Mouse (Mus musculus): ENCODE results near the gene Plk5. TPM values are rescaled to one million over a fixed set of nuclear protein-coding genes. Genes with fewer than 3 reads are reported as not detected.

The Plk5 gene
- polyA plus RNA-seq, 1 experiment from 2014 or later, result 0.18 TPM

GRCm38 (mm10) chr10:80363734-80364133 is 7.5 kb downstream of the Plk5 start:
- H3K4me1 ChIP-seq (ENCODE audit: control insufficient read depth, low read depth, low read length), result no peaks in the 10 kb centered on the region
- H3K27me3 ChIP-seq (ENCODE audit: control insufficient read depth, insufficient read depth, low read depth, low read length), result peaks cover 41% of the 10 kb centered on the region
- no peaks in the 10 kb centered on the region for H3K36me3 ChIP-seq (ENCODE audit: control insufficient read depth, insufficient read depth)
- H3K4me2 ChIP-seq (ENCODE audit: low read depth, low read length), result no peak overlapping the region
- no peak overlapping the region for H3K4me3 ChIP-seq (ENCODE audit: low read depth, low read length)
- no peak for ATAC-seq (ENCODE audit: low read depth)
- WGBS (ENCODE audit: insufficient replicate concordance), result 38% methylated on average over 6 of the region's 6 CpGs
- no peak overlapping the region for H3K27ac ChIP-seq (ENCODE audit: low read length)
- H3K9me3 ChIP-seq (replicated peaks; ENCODE audit: control insufficient read depth, low read length), result no peaks in the 10 kb centered on the region
- no peak overlapping the region for H3K9ac ChIP-seq (ENCODE audit: low read depth, low read length)

- H3K36me3 ChIP-seq (ENCODE audit: control insufficient read depth, insufficient read depth), result no peaks in the 10 kb centered on the region
- H3K4me1 ChIP-seq (ENCODE audit: control insufficient read depth, low read depth, low read length), result no peaks in the 10 kb centered on the region
- no peak for ATAC-seq (ENCODE audit: low read depth)
- no peak overlapping the region for H3K27ac ChIP-seq (ENCODE audit: low read length)
- no peaks in the 10 kb centered on the region for H3K9me3 ChIP-seq (replicated peaks; ENCODE audit: control insufficient read depth, low read length)
- no peak overlapping the region for H3K4me3 ChIP-seq (ENCODE audit: low read depth, low read length)
- H3K9ac ChIP-seq (ENCODE audit: low read depth, low read length), result no peak overlapping the region
- 52% methylated on average over 6 of the region's 6 CpGs for WGBS (ENCODE audit: insufficient replicate concordance)
- peaks cover 30% of the 10 kb centered on the region for H3K27me3 ChIP-seq (ENCODE audit: control insufficient read depth, insufficient read depth, low read depth, low read length)
- H3K4me2 ChIP-seq (ENCODE audit: low read depth, low read length), result no peak overlapping the region
Observed at GRCm38 (mm10) chr10:80365736-80366135, 9.5 kb downstream of the Plk5 start.

- peaks cover 28% of the 10 kb centered on the region for H3K27me3 ChIP-seq (ENCODE audit: control insufficient read depth, insufficient read depth, low read depth, low read length)
- H3K4me3 ChIP-seq (ENCODE audit: low read depth, low read length), result no peak overlapping the region
- no peak for ATAC-seq (ENCODE audit: low read depth)
- 50% methylated on average over 5 of the region's 5 CpGs for WGBS (ENCODE audit: insufficient replicate concordance)
- no peak overlapping the region for H3K9ac ChIP-seq (ENCODE audit: low read depth, low read length)
- no peaks in the 10 kb centered on the region for H3K36me3 ChIP-seq (ENCODE audit: control insufficient read depth, insufficient read depth)
- H3K4me2 ChIP-seq (ENCODE audit: low read depth, low read length), result no peak overlapping the region
- no peaks in the 10 kb centered on the region for H3K9me3 ChIP-seq (replicated peaks; ENCODE audit: control insufficient read depth, low read length)
- no peaks in the 10 kb centered on the region for H3K4me1 ChIP-seq (ENCODE audit: control insufficient read depth, low read depth, low read length)
- no peak overlapping the region for H3K27ac ChIP-seq (ENCODE audit: low read length)
Observed at GRCm38 (mm10) chr10:80367954-80368353, 11.7 kb downstream of the Plk5 start.

GRCm38 (mm10) chr10:80368392-80368791 is 12.1 kb downstream of the Plk5 start:
- H3K27ac ChIP-seq (ENCODE audit: low read length), result no peak overlapping the region
- no peak overlapping the region for H3K4me3 ChIP-seq (ENCODE audit: low read depth, low read length)
- H3K4me2 ChIP-seq (ENCODE audit: low read depth, low read length), result no peak overlapping the region
- H3K4me1 ChIP-seq (ENCODE audit: control insufficient read depth, low read depth, low read length), result no peaks in the 10 kb centered on the region
- H3K27me3 ChIP-seq (ENCODE audit: control insufficient read depth, insufficient read depth, low read depth, low read length), result peaks cover 28% of the 10 kb centered on the region
- ATAC-seq (ENCODE audit: low read depth), result no peak
- no peaks in the 10 kb centered on the region for H3K9me3 ChIP-seq (replicated peaks; ENCODE audit: control insufficient read depth, low read length)
- no peak overlapping the region for H3K9ac ChIP-seq (ENCODE audit: low read depth, low read length)
- 72% methylated on average over 6 of the region's 6 CpGs for WGBS (ENCODE audit: insufficient replicate concordance)
- no peaks in the 10 kb centered on the region for H3K36me3 ChIP-seq (ENCODE audit: control insufficient read depth, insufficient read depth)

- Histone ChIP-seq H3K9me3 (replicated peaks; ENCODE audit: control insufficient read depth, low read length) (no peaks in the 10 kb centered on the region), H3K36me3 (ENCODE audit: control insufficient read depth, insufficient read depth) (no peaks in the 10 kb centered on the region), H3K4me3 (ENCODE audit: low read depth, low read length) (no peak overlapping the region), H3K4me1 (ENCODE audit: control insufficient read depth, low read depth, low read length) (no peaks in the 10 kb centered on the region), H3K4me2 (ENCODE audit: low read depth, low read length) (no peak overlapping the region), H3K27ac (ENCODE audit: low read length) (no peak overlapping the region), H3K9ac (ENCODE audit: low read depth, low read length) (no peak overlapping the region), H3K27me3 (ENCODE audit: control insufficient read depth, insufficient read depth, low read depth, low read length) (peaks cover 14% of the 10 kb centered on the region)
- 65% methylated on average over 21 of the region's 21 CpGs for WGBS (ENCODE audit: insufficient replicate concordance)
- ATAC-seq (ENCODE audit: low read depth), result no peak
Observed at GRCm38 (mm10) chr10:80369995-80370747, 13.9 kb downstream of the Plk5 start.

- Histone ChIP-seq H3K27ac (ENCODE audit: low read length) (no peak overlapping the region), H3K27me3 (ENCODE audit: control insufficient read depth, insufficient read depth, low read depth, low read length) (peaks cover 13% of the 10 kb centered on the region), H3K36me3 (ENCODE audit: control insufficient read depth, insufficient read depth) (no peaks in the 10 kb centered on the region), H3K9me3 (replicated peaks; ENCODE audit: control insufficient read depth, low read length) (no peaks in the 10 kb centered on the region), H3K9ac (ENCODE audit: low read depth, low read length) (no peak overlapping the region), H3K4me3 (ENCODE audit: low read depth, low read length) (no peak overlapping the region), H3K4me1 (ENCODE audit: control insufficient read depth, low read depth, low read length) (no peaks in the 10 kb centered on the region), H3K4me2 (ENCODE audit: low read depth, low read length) (no peak overlapping the region)
- WGBS (ENCODE audit: insufficient replicate concordance), result 10% methylated on average over 12 of the region's 12 CpGs
- no peak for ATAC-seq (ENCODE audit: low read depth)
Observed at GRCm38 (mm10) chr10:80371411-80371966, 15.2 kb downstream of the Plk5 start.

GRCm38 (mm10) chr10:80371983-80372382 is 15.7 kb downstream of the Plk5 start:
- 47% methylated on average over 9 of the region's 9 CpGs for WGBS (ENCODE audit: insufficient replicate concordance)
- H3K27me3 ChIP-seq (ENCODE audit: control insufficient read depth, insufficient read depth, low read depth, low read length), result peaks cover 13% of the 10 kb centered on the region

GRCm38 (mm10) chr10:80372706-80373105 is 16.4 kb downstream of the Plk5 start:
- 74% methylated on average over 6 of the region's 6 CpGs for WGBS (ENCODE audit: insufficient replicate concordance)
- H3K9me3 ChIP-seq (replicated peaks; ENCODE audit: control insufficient read depth, low read length), result no peaks in the 10 kb centered on the region
- H3K4me1 ChIP-seq (ENCODE audit: control insufficient read depth, low read depth, low read length), result no peaks in the 10 kb centered on the region
- no peak for ATAC-seq (ENCODE audit: low read depth)
- peaks cover 8% of the 10 kb centered on the region for H3K27me3 ChIP-seq (ENCODE audit: control insufficient read depth, insufficient read depth, low read depth, low read length)
- no peak overlapping the region for H3K4me3 ChIP-seq (ENCODE audit: low read depth, low read length)
- H3K36me3 ChIP-seq (ENCODE audit: control insufficient read depth, insufficient read depth), result no peaks in the 10 kb centered on the region
- no peak overlapping the region for H3K4me2 ChIP-seq (ENCODE audit: low read depth, low read length)
- no peak overlapping the region for H3K9ac ChIP-seq (ENCODE audit: low read depth, low read length)
- H3K27ac ChIP-seq (ENCODE audit: low read length), result no peak overlapping the region

More at GRCm38 (mm10) chr10:80371983-80372382, 15.7 kb downstream of the Plk5 start:
- Histone ChIP-seq H3K9ac (ENCODE audit: low read depth, low read length) (no peak overlapping the region), H3K9me3 (replicated peaks; ENCODE audit: control insufficient read depth, low read length) (no peaks in the 10 kb centered on the region), H3K4me1 (ENCODE audit: control insufficient read depth, low read depth, low read length) (no peaks in the 10 kb centered on the region), H3K27ac (ENCODE audit: low read length) (no peak overlapping the region), H3K36me3 (ENCODE audit: control insufficient read depth, insufficient read depth) (no peaks in the 10 kb centered on the region), H3K4me2 (ENCODE audit: low read depth, low read length) (no peak overlapping the region), H3K4me3 (ENCODE audit: low read depth, low read length) (no peak overlapping the region)
- ATAC-seq (ENCODE audit: low read depth), result no peak

- Histone ChIP-seq H3K27ac (ENCODE audit: low read length) (no peak overlapping the region), H3K4me3 (ENCODE audit: low read depth, low read length) (no peak overlapping the region), H3K4me2 (ENCODE audit: low read depth, low read length) (no peak overlapping the region), H3K9me3 (replicated peaks; ENCODE audit: control insufficient read depth, low read length) (no peaks in the 10 kb centered on the region), H3K27me3 (ENCODE audit: control insufficient read depth, insufficient read depth, low read depth, low read length) (peaks cover 8% of the 10 kb centered on the region), H3K36me3 (ENCODE audit: control insufficient read depth, insufficient read depth) (no peaks in the 10 kb centered on the region), H3K4me1 (ENCODE audit: control insufficient read depth, low read depth, low read length) (no peaks in the 10 kb centered on the region), H3K9ac (ENCODE audit: low read depth, low read length) (no peak overlapping the region)
- no peak for ATAC-seq (ENCODE audit: low read depth)
- 16% methylated on average over 6 of the region's 6 CpGs for WGBS (ENCODE audit: insufficient replicate concordance)
Observed at GRCm38 (mm10) chr10:80374063-80374462, 17.8 kb downstream of the Plk5 start.
